Mouse (Mus musculus) E14TG2a.4 (cell line): ENCODE measurements at regions not wholly inside any gene's neighbourhood (a gene's known extent, or its start where the extent isn't known, plus 50 kb on each side); places are given as distances from the start of the nearest gene placed in this dataset.

Source experiments
- CTCF ChIP-seq: conservative IDR thresholded peaks from 2 replicates; pipeline ENCODE4 v1.5.1; 2014; ENCODE audit warnings: low read length
- NANOG ChIP-seq: IDR thresholded peaks from 2 replicates; pipeline ENCODE4 v1.6.1; 2014; ENCODE audit warnings: borderline replicate concordance, low read length, mixed read lengths

- TF ChIP-seq CTCF: no peak
- TF ChIP-seq NANOG: no peak
Observed at GRCm38 (mm10) chr4:3064571-3064970, 102.5 kb upstream of the Vmn1r2 start.
